Mouse (Mus musculus) bone marrow, adult 2 months (tissue): ENCODE results near the gene Vezf1.

Source experiments
- CTCF ChIP-seq: fragments of 200-500 bp; IDR thresholded peaks from 2 replicates; pipeline ENCODE4 v1.5.1; 2011; ENCODE audit warnings: low read length, control low read depth; ENCODE audit not compliant: control insufficient read depth, insufficient read depth
- POLR2A ChIP-seq: fragments of 200-500 bp; IDR thresholded peaks from 2 replicates; pipeline ENCODE4 v1.6.1; 2011; ENCODE audit warnings: low read depth, mild to moderate bottlenecking, control low read depth, low read length, borderline replicate concordance; ENCODE audit not compliant: control insufficient read depth

- TF ChIP-seq CTCF (no peak), POLR2A (no peak)
Observed at GRCm38 (mm10) chr11:88128461-88128860, 60.4 kb downstream of the Vezf1 start.
